Mouse (Mus musculus): ENCODE results near the gene Ctdnep1.

Gene Ctdnep1

DNA sequence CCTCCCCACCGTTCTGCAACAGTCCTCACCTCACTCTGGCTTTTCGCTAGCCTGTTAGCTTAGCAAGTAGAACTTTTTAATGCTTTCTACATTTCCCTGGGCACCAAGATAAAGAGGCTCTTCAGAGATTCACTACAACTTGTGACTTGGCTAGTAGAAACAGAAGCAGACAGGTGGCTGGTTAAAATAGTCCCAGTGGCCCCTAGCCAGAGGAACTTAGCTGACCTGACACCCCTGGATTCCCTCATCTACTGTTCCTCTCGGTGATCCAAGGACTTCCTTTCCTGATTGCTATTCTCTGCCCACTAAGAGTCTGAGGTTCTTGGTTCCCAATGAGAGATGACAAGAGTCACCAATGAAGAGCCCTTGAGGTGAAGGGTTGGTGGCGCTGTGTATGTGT lies 2.4 kb downstream of the Ctdnep1 start:
- DNase-seq (ENCODE audit: low read depth, low spot score), result no peak

DNA sequence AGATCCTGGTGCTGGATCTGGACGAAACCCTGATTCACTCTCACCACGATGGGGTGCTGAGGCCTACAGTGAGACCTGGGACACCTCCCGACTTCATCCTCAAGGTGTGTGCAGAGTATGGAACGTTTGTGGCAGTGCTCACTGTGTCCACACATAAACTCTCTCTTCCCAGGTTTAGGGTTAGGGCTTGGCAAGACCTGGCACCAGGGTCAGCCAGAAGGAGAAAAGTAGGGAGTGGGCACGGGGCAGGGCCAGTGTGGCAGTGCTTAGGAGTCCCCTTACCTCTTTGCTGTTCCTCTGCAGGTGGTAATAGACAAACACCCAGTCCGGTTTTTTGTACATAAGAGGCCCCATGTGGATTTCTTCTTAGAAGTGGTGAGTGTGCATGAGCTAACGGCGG lies 3.5 kb downstream of the Ctdnep1 start:
- DNase-seq (ENCODE audit: low read depth, low spot score), result no peak

DNA sequence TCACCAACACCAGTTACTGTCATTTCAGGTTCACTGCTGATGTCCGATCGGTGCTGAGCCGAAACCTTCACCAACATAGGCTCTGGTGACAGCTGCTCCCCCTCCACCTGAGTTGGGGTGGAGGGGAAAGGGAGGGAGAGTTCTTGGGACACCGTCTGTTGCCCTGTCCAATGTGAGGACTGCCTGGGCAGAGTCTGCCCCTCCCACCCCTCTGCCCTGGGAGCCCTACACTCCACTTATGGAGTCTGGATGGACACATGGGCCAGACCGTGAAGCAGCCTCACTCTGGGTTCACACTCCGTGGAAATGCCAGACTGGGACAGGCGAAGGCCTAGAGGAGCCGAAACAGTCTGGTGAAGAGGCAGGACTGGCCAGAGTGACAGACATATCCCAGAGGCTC lies 9.0 kb downstream of the Ctdnep1 start:
- no peak for DNase-seq (ENCODE audit: low read depth, low spot score)

DNA sequence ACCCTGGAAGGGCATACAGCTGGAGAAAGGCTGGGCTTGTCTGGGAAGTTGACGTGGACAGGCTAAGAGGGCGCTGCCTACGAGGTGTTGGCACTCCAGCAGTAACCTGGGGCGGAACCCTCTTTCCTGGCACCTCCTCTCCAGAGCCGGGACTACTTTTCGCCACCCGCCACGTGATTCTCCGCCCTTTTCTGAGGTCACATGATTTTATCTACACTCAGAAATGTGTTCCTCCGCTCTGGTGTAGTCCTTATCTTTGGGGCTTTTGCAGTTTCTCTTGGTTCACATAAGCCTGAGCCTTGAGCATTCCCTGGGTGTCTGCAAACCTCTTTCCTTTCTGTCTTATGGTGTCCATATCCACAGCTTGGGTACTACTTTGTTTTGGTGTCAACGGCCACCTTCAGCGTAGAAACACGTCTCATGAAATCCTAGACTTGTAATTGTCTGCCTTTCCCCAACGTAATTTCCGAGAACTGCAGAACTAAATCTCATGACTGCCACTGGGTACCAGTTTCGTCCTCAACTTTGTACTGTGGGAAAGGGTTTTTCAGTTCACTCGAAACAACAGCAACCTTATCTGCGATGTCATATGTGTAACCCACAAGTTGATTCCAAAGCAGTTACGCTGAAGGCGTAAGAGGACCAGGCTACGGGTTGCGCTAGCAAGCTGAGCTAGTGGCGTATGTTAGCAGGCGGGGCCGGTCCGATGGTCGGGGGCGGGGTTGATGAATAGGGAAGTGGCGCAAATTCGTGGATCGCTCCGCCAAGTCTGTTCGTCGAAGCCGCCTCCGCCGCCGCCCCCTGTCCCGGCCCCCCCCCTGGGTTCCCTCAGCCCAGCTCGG lies 10.1 kb downstream of the Ctdnep1 start, which contains the start of gene Gabarap:
Gabarap (plus strand) TSS at position 294 of the 842 bp plus-strand sequence.
- DNase-seq (ENCODE audit: low read depth, low spot score), result peak; percentile 98

DNA sequence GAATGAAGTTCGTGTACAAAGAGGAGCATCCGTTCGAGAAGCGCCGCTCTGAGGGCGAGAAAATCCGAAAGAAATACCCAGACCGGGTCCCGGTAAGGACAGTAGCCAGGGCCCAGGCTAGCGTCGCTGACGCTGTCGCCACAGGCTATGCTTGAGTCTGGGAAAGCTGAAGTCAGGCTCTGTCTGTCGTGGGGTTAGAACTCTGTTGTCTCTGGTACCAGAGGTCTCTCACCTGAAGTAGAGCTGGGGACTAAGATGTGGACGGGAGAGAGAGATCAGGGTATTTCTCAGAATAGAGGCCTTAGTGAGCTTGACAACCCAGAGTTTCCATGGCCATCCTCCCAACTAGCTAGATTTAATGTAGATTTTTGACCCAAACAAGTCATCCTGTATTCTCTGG lies 10.8 kb downstream of the Ctdnep1 start:
- no peak for DNase-seq (ENCODE audit: low read depth, low spot score)

DNA sequence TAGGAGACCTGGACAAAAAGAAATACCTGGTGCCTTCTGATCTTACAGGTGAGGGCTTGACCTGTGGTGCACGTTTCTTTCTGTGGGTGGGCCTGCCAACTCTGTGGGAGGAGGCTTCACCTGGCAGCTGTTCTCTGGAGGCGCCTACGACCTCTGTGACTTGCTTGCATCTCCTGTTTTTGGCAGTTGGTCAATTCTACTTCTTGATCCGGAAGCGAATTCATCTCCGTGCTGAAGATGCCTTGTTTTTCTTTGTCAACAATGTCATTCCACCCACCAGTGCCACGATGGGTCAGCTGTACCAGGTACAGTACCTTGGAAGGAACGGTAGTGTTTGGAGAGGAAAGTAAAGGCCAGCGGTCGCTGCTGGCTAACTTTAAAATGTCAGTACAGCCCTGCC lies 11.4 kb downstream of the Ctdnep1 start:
- no peak for DNase-seq (ENCODE audit: low read depth, low spot score)

DNA sequence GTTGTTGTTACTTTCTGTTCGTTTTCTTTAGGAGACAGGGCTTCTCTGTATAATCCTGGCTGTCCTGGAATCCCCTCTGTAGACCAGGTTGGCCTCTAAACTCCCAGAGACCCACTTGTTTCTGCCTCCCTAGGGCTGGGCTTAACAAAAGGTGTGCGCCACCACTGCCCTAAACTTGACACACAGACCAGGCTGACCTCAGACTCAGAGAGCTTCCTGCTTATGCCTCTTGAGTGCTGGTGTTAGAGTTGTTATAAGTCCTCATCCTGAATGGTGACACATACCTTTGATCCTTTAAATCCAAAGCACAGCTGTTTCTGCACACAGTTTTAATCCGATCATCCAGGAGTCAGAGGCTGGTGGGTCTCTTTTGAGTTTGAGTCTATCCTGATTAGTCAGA lies 12.0 kb downstream of the Ctdnep1 start:
- DNase-seq (ENCODE audit: low read depth, low spot score), result no peak

DNA sequence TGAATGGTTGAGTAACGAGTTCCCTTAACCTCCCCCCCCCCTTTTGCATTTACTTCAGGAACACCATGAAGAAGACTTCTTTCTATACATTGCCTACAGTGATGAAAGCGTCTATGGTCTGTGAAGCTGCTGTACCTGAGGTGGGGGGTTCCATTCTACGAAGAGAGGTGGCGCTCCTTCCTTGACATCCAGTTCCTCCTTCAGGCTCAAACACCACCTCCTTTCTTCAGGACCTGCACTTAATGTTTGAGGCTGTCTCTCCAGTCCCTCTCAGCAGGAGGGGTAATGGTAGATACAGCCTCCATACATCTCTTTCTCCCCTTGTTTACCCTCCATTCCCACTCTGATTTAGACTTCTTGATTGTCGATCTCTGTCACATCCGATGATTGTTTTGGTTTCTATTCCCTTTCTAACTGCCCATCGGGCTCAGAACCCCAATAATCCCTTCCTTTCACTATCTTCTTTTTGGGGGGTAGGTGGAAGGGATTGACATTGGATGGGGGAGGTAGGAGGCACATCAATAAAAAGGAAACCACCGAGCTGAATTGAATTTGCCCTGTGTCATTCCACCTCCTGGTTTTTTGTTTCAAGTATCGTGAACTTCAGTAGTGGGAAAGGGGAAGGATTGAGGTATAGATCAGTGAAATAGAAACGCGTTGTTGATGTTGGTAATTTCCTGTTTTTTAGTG lies 13.6 kb downstream of the Ctdnep1 start:
- no peak for DNase-seq (ENCODE audit: low read depth, low spot score)

DNA sequence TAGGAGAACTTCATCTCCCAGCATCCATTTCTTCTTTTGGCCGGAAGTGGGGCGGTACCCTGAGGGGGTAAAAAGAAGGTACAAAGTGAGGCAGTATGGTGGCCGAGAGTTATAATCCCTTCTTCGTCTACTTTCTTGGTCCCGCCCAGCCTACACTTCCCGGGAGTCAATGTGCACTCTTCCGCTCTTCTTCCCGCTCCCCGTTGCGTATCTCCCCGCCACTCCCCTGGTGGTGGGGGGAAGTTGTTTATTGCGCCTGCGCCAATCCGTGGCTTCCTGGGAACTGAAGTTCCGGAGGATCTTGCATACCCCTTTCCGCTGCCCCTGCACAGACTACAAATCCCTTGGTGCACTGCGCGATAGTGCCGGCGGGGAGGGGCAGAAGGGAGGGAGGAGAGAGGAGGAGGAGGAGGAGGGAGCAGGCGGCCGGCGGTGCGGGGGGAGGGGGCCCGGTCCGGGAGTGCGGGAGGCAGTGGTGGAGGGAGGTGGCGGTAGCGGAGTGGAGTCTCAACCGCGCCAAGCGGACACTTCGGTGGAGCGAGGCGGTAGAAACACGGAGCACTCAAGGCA lies 14.5 kb downstream of the Ctdnep1 start, which contains the start of gene Phf23:
Phf23 (plus strand) TSS at position 387 of the 570 bp plus-strand sequence.
- DNase-seq (ENCODE audit: low read depth, low spot score), result peak; percentile 100

DNA sequence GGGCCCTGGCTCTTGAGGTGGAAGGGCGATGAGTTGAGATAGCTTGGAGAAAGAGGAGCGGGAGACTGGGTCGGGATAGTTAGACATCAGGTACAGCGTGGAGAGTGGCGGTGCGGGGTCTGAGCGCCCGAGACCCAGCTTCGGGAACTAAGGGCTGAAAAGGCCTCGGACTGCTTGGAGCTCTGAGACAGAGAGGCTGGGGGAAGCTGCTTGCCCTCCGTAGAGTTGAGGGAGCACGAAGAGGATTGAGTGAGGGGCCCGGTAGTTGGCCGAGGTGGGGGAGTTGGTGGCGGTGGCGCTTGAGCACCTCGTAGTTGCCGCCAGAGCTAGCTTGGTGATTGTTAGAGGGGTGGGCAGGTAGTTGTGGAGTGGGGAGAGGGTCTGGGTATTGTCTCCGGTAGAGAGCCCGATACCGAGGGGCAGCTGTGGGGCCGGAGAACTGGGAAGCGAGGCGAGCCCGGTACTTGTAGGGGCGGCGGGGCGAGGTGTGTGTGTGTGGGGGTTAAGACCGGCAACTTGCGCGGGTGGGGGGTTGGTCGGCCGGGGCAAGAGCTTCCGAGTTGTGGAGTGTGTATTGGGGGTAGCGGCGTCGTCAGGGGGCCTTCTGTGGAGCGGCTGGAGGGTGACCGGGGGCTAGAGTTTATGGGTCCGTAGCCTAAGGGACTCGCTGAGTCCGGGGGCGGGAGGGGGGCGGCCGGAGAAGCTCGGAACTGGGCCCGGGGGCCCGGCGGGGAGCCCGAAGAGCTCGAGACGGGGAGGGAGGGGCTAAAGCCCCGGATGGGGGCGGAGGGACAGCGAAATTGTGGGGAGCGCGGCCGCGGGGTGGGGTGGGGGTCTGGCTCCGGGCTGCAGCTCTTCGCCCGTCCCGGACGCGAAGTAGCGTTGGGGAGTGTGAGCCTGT lies 15.5 kb downstream of the Ctdnep1 start:
- DNase-seq (ENCODE audit: low read depth, low spot score), result peak; percentile 42

DNA sequence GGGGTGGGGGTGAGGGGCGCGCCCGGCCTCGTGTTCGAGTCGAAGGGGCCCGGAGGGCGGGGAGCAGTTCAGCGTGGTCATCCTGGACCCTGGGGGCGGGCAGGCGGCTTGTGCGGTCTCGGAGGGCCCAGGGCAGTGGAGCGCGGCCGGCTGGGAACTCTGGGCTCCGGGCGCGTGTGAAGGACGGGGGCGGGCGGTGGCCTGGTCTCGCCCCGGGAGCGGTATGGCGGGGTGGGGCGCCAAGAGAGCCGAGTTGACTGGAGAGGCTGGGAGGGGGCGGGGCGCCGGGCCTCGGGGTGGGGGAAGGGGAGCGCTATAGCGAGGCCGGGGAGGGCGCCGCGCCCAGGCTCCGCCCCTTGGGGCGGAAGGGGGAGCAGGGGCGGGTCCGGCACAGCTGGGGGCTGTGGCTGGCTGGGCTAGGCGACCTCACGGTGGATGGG lies 16.1 kb downstream of the Ctdnep1 start:
- peak; percentile 89 for DNase-seq (ENCODE audit: low read depth, low spot score)

DNA sequence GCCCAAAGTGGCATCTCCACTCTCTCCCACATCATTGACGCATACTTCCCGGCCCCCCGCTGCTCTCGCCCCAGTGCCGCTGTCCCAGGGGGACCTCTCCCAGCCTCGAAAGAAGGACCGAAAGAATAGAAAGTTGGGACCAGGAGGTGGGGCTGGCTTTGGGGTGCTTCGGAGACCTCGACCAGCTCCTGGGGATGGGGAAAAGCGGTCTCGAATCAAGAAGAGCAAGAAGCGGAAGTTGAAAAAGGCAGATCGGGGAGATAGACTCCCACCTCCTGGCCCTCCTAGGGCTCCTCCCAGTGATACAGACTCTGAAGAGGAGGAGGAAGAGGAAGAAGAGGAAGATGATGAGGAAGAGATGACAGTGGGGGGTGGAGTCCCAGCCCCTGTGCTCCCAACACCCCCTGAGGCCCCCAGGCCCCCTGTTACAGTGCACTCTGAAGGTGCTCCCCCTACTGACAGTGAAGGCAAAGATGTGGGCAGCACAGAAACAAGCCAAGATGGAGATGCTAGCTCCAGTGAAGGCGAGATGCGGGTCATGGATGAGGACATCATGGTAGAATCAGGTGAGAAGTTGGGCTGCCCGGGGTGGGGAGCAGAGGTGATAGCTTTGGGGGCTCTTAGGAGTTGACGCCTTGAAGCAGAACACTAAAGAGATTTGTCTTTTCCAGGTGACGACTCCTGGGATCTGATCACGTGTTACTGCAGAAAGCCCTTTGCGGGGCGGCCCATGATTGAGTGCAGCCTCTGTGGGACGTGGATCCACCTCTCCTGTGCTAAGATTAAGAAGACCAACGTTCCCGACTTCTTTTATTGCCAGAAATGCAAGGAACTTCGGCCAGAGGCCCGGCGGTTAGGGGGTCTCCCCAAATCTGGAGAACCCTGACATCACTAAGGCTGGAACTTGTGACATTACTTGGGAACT lies 17.9 kb downstream of the Ctdnep1 start:
- DNase-seq (ENCODE audit: low read depth, low spot score), result no peak

DNA sequence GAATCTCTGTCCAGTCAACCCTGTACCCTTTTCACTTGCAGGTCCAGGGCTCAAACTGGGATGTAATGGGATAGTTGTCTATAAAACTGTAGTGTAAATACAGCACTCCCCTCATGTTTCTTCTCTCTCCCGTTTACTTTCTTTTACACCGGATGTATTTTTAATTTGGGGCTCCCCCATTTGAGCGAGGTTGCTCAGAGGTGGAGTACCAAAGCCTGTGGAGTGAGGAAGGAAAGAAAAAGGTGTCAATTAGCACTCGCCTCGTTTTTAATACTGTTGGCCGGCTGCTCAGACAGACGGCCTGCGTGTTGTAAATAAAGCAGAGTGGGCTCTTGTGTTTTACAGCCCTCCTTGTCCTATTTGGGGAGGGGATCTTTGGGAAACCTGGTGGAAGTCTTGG lies 18.7 kb downstream of the Ctdnep1 start:
- DNase-seq (ENCODE audit: low read depth, low spot score), result no peak

DNA sequence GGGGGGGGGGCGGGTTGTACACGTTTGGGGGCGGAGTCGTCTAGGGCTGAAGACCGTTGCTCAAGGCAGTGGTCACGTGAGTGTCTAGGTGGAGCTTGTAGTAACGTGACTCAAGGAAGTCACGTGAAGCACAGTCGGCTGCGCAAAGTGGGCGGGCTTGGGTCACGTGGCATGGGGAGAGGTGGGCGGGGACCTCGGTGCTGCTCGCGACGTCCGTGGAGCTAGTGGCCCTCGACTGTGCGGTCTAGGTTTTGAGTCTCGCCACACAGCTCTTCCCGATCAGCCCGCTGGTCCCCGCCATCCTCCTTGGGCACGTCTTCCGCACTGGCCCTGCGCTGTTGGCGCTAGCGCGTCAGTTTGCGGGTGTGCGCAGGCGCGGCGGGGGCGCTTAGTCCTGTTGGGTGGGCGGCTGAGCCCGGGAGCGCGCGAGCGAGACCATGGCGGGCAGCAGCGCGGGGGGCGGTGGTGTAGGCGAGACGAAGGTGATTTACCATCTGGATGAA lies 19.5 kb downstream of the Ctdnep1 start, which contains the start of gene Dvl2:
Dvl2 (plus strand) TSS at position 200 of the 503 bp plus-strand sequence.
- peak; percentile 98 for DNase-seq (ENCODE audit: low read depth, low spot score)

DNA sequence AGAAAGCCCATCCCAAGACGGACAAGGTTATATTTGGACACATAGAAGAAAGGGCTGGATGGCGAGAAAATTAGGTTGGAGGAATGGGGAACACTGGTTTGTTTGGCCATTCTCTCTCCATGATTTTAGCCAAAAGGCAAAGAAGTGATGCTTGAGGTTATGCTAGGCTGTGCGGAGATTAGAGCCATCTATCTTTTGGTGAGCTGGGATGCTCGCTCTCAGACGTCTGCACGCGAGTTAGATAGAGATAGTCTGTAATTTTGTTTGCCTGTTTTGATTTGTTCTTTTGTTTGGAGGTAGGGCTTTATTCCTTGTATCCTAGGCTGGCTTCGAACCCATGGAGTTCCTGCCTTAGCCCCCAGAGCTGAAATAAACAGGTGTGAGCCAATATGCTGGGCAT lies 20.2 kb downstream of the Ctdnep1 start:
- no peak for DNase-seq (ENCODE audit: low read depth, low spot score)

DNA sequence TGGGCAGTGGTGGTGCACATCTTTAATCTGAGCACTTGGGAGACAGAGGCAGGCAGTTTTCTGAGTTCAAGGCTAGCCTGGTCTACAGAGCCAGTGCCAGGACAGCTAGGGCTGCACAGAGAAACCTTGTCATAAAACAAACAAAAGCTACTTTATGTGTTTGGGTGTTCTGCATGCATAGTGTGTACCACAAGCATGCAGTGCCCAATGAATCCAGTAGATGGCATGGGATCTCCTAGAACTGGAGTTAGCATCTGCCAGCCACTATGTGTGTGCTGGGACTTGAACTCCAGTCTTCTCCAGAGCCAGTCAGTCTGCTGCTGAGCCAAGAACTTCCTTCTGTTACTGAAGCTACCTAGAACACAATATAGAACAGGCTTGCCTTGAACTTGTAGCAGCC lies 20.9 kb downstream of the Ctdnep1 start:
- DNase-seq (ENCODE audit: low read depth, low spot score), result peak; percentile 90

DNA sequence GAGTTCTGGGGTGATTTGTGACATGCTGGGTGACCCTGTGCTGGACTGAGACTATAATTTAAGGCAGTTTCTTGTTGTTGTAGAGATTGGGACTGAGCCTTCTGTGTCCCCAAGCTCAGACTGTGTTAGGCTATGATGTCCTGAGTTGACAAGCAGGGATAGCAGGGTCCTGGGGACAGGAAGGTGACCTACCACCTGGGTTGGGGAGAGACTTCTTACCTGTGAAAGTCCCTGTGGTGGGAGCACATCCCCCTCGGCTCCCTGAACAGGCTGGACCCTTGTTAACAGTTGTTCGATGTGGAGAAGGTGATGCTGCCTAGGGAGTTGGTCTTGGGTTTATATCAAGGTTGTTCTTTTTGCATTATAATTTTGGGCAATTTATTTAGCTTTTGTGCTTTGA lies 21.5 kb downstream of the Ctdnep1 start:
- no peak for DNase-seq (ENCODE audit: low read depth, low spot score)

DNA sequence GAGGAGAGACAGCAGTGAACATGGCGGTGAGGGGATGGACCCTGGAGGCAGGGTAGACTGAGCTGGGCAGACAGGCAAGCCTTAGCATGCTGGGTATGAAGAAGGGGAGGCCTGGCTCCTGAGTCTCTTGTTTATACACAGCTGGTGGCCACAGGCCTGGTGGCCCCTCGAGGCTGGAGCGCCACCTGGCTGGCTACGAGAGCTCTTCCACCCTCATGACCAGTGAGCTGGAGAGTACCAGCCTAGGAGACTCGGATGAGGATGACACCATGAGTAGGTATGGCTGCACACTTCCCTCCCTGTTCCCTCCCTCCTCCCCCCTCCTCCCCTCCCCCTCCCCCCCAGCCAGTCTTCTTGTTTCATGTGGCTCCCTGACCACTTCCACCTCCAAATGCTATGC lies 24.6 kb downstream of the Ctdnep1 start:
- DNase-seq (ENCODE audit: low read depth, low spot score), result peak; percentile 63

DNA sequence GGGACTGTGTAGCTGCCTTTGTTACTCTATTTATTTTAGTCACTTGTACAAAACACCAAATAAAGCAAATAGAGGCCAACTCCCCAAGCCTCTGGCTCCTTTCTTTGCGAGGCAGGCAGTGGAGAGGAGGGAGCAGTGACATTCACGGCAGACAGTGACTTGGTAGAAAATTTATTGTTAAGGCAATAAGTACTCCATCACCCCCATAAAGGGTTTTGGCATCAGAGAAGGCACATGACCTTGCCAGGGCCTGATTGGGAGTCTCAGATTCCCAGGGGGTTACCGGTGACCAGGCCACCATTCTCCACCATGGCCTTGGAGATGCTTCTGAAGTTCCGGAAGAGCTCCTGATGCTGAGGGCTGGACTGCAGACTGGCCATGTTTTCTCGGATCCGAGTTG lies 29.1 kb downstream of the Ctdnep1 start:
- no peak for DNase-seq (ENCODE audit: low read depth, low spot score)

DNA sequence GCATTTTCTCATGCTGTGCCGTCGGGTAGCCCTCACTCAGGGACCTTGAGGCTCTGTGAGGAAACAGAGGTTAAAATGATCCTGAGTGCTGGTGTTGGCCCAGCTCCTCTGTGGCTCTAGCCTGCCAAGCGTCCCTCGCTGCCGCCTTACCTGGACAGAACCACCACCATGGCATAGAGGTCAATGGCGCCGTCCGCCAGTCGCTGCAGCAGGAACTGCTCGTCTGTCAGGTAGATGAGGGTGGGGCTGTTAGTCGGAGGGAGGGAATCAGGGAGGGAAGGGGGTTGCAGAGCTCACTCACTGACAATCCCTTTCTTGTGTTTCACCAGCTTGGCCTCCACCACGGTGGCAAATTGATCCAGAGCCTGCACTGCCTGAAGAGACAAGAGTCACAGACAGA lies 29.6 kb downstream of the Ctdnep1 start:
- no peak for DNase-seq (ENCODE audit: low read depth, low spot score)

Measured in R1 (cell line).